Mouse (Mus musculus): ENCODE results near the gene Mlec.
"Not testable (repeated sequence)": the region's sequence is repeated elsewhere in the genome, so short reads cannot be mapped to it uniquely, and the experiment has no call there.

Gene Mlec

DNA sequence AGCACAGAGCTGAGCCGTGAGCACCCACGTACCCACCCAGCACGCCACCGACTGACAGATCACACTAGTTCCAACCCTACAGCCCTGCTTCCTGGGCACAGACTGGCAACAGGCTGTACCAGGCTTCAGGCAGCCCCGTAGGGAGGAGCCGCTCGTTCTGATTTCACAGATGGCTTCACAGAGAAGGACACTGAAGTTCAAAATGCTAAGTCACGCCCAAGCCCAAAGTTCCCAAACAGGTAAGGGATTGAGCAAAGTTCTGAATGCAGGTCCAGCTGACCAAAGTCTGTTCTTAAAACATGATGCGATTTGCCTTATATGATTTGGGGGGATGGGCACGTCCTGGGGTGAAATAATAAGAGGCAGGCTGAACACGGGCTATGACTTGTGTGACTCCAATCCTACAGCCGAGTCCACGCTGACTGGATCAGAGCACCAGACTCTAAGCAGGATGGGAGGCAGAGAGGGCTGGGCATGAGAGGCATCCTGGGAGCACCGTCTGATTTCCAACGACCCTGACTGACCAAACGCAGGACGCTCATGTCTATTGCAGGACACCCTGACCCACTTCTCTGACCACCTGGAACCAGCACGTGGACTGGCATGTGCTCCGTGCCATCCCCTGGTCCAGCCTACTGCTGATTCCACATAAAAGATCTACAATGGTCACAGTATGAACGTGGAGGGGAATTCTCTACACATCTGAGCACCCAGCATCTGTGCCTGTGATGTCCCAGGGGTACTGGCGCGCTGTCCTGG lies 30.4 kb downstream of the Mlec start:
- intact Hi-C loops (cut with DNase I): loop anchor here (5.0 kb wide), 2 partner anchors 35 to 105 kb away; no protein-coding TSS in a partner anchor

DNA sequence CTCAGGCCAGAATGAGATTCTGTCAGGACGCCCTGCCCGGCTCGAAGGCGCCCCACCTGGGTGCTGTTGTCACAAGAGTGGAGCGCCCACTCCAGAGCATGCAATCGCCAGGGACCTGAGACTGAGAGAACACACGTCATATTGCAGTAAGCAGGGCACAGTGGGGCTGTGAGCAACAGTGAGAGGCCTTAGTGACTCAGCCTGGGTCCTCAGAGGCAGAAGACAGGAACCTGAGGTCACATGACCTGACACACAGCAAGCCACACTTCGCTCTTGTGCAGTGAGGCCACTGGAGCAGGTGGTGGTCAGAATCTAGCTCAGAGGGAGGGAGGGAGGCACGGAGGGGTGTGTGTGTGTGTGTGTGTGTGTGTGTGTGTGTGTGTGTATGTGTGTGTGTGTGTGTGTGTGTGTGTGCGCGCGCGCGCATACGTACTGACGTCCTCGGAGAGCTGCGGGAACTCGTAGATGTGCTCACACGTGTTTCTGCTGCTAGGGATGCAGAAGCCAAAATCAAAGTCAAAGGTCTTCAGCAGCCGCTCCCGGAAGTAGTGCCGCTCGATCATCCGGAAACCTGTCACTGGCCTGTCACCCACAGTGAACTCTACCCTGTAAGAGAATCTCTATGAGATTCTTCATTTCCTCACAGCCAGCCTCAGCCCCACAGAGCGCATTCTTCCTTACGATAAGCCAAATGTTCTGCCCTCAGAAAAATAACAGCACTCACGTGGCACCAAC lies 31.2 kb downstream of the Mlec start:
- intact Hi-C loops (cut with DNase I): loop anchor here (5.0 kb wide), 2 partner anchors 36 to 106 kb away; no protein-coding TSS in a partner anchor

DNA sequence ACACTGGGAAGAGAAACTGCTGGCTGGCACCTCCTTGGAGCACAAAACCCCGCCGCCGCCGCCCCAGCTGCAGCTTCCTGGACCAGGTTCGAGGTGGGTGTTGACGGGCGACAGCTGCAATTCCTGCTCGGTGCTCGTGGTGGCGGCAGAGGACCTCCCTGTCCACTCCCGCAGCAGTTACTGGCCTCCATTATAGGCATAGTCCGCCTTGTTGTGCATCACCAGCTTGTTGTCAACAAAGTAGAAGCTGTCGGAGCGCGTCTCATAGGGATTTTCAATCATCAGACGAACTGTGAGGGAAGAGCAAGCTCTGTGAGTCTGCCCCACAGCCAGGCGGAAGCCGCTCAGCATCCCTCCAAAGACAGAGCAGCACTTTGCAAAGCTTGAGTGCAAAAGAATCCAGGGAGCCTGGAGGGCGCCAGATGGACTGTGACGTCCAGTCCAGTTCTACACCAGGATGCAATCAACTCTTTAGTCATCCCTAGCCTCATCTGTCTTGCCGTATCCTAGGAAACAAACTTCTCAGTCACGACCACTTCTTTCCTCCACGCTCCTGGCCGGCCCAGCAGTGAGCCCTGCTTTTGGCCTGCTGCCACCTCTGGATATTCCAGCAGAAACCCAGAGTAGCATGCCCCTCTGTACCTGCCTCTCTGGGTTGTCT lies 32.6 kb downstream of the Mlec start:
- intact Hi-C loops (cut with DNase I): loop anchor here (5.0 kb wide), 2 partner anchors 37 to 107 kb away; no protein-coding TSS in a partner anchor

DNA sequence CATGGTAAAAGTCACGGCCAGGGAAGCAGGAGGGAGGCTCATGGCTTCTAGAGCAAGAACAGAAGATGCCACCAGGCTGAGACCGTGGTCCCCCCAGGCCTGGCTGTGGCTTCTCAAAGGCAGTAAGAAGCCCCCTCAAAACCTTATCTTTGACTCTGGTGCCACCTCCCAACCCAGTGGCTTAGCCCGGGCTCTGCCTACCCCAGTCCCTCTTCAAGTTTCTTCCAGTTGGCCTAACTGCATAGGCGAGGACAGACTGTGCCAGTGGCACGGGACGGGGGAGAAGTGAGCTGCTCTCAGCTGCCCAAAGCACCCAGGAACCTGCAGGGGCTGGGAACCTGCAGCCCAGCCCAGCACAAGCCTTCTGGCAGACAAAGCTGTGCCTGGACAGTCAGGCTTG lies 33.3 kb downstream of the Mlec start:
- intact Hi-C loops (cut with DNase I): loop anchor here (5.0 kb wide), 2 partner anchors 38 to 108 kb away; no protein-coding TSS in a partner anchor

DNA sequence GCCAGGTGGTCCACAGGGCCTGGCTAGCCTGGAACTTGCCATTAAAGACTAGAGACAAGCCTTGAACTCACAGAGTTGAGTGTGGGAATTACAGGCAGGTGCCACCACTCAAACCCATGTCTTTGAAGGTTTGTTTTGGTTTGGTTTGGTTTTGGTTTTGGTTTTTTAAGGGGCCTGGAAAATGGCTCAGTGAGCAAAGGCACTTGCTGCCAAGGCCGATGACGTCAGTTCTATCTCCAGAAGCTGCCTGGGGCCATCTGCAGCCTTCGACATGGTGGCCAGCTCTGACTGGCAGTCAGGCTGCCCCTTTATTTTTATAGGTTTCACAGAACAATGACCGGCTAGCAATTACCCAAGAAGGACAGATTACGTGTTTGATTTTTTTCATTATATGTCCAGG lies 37.0 kb downstream of the Mlec start:
- intact Hi-C loops (cut with DNase I): no loop called here

DNA sequence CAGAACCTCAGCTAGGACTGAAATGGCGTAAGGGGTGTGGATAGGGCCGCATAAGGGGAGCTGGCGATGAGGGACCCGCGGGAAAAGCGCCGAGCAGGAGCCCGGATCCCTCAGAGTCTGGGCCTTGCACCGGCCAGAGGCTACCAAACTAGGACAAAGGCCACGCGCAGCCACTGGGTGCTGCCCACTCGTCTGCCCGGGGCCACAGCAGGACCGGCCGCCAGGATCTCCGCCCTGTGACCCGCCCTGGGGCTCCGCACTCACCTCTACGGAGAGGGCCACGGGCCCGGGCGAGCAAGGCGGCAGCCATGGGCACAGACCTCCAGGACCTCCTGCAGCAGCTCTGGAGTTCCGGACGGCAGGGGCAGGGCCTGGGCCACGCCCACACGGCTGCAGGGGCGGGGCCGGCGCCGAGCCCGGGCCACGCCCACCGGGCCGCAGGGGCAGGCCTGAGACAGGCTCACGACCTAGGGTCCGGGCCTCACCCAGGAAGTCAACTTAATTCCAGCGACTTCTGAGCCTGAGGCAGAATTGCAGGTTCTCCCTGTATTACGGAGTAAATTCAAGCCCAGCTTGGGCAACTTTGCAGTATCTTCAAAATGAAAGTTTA lies 38.9 kb downstream of the Mlec start, which contains the start of gene Acads:
Gene Acads (minus strand): TSS at position 386 of the 610 bp plus-strand sequence.
- intact Hi-C loops (cut with DNase I): no loop called here

DNA sequence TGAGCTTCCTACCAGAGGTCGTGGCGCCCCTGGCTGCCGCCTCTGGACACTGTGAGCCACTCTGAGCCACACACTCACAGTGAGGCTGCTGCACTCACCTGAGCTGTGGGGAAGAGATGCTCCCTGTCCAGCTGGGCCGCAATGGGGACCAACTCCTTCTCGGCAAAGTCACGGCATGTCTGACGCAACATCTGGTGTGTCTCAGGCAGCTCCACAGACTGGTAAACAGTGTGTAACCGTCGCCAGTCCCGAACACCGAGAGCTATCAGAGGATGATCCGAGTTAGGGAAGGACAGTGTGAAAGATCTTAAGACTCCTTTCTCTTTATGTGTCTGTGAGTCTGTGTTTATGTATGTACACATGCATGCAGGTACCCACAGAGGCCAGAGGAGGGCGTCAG lies 40.5 kb downstream of the Mlec start:
- intact Hi-C loops (cut with DNase I): no loop called here

DNA sequence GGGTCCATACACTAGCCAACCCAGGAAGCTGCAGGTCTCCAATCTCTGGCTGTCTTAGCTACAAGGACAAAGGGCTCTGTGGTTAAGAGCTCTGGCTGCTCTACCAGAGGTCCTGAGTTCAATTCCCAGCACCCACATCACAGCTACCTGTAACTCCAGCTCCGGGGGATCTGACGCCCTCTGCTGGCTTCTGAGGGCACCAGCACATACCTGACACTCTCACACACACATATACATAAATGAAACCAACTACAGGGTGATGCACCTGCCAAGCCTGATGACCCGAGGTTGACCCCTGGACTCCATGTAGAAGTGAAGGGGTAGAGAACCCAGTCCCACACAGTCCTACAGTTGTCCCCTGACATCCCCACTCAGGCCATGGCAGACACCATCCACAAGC lies 41.6 kb downstream of the Mlec start:
- intact Hi-C loops (cut with DNase I): no loop called here

DNA sequence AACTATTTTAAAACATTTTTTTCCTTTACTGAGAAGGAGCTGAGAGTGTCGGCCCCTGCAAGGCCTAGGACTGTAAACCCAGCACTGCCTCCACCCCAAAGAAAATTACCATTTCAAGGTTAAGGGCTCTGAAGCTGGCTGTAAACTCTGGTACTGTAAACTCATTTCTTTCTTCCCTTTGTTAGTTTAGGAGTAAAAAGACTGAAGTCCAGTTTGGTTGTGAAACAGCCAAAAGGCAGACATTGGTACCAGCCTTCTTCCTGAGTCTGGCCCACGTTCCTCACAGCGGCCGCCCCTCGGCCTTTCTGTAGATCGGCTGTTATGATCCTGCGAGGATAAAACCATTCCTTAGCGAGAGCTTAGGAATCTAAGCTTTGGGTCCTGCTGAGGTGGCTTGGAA lies 43.5 kb downstream of the Mlec start:
- intact Hi-C loops (cut with DNase I): no loop called here

DNA sequence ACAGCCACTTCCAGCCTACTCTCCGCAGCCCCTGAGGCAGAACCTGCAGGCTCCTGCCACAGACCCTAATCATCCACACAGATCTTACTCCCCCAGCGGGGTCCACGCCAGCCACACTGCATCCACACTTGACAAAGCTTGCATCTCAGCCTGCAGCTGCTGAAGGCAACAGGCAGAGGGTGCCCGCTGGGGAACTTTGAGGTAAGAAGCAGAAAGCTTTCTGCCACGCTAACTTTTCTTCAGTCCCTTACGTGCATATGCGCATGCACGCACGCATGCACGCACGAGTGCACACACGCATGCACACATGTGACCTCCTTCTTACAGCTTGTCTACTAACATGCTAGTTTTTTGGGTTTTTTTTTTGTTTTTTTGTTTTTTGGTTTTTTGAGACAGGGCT lies 44.7 kb downstream of the Mlec start:
- intact Hi-C loops (cut with DNase I): no loop called here

DNA sequence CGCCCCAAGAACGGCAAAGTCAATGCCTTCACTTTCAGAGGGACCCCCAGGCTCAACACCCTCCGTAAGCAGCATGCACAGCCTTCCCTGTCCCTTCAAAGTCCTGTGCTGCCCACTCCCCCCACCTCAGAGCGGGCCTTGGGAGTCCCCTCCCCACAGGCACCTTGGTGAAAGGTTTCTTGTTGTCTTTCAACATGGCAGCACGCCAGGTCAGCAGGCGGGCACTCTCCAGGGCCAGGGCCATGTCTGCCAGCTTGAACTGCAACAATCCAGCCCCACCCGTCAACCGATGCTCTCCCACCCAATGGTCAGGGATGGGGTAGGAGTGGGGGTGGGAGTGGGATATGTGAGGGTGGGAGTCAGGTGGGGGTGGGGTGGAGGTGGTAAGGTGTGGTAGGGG lies 46.8 kb downstream of the Mlec start:
- intact Hi-C loops (cut with DNase I): no loop called here

DNA sequence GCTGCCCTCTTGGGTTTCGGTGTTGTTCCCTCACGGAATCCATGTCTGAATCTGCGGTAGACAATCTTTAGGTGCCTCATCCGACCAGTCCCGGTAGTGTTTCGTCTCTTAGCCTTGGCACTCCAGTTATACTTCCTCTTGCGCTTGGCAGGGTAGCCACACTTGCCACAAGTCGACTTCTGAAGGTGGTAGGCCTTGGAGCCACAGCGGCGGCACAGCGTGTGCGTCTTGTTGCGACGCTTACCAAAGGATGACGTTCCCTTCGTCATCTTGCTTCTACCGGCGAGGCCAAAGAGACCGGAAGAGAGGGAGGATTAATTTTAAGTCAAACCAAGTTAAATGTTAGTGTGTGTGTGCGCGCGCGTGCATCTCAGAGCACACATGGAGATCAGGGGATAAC lies 54.7 kb downstream of the Mlec start:
- intact Hi-C loops (cut with DNase I): not testable (repeated sequence)

DNA sequence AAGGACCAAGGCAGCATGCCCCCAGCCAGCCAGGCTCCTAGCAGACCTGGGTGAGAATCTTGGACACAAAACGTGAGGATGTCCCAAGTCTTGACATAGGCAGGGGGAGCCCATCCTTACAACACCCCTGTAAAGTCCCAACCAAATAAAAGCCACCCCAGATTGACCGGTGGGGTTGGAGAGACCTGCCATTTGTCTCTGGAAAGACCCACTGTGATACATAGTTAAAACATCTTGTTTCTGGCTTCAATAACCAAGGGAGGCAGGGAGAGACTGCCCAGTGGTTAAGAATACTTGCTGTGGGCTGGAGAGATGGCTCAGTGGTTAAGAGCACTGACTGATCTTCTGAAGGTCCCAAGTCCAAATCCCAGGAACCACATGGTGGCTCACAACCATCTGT lies 55.7 kb downstream of the Mlec start:
- intact Hi-C loops (cut with DNase I): no loop called here

DNA sequence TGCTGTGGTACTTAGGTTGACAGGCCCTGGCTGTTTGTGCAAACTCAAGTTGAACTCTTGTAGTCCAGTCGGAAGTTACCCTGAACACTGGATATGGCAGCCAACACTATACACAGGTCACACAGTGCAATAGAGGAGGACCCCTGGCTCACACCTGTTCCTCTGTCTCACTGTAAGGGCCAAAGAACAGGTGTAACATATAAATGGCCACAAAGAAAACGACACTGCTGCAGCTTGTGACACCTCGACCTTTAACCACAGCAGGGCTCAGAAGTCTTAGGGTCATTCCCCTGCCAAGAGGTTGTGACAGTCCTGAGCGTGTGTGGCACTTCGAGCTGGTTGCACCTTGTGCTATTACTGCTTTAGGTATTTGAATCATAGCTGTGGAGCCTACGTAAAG lies 57.5 kb downstream of the Mlec start:
- intact Hi-C loops (cut with DNase I): no loop called here

DNA sequence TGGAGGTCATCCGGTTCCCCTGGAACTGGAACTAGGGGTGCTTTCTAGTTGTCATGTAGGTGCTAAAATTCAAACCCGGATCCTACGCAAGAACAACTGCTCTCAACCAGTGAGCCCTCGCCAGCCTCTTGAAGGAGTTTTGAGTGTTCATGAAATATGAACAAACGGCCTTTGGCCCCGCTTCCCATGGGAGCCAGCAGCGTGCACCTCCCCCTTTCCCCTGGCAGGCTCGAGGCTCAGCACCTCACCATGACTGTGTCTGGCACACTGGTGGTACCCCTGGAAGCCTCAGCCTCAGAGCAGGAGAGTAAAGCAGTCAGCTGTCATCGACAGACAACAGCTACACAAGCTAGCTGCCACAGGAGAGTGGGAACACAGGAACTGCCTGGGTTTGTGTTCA lies 58.0 kb downstream of the Mlec start:
- intact Hi-C loops (cut with DNase I): no loop called here

DNA sequence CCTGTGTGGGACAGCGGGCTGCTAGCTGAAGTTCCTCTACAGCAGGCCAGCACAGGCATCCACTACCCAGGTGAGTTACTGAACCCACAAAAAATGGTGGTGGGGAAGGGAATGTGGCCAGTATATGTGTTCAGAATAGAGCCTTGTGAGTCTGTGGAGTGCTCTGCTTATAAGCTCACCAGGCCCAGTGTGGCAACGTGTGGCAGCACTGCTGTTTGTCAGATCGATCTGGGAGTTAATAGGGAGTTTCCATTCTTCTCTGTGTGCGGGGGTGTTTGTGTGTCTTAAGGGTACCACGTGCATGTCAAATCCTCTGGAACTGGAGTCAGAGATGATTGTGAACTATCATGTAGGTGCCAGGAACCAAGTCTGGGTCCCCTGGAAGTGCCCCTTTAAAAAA lies 58.4 kb downstream of the Mlec start:
- intact Hi-C loops (cut with DNase I): no loop called here

DNA sequence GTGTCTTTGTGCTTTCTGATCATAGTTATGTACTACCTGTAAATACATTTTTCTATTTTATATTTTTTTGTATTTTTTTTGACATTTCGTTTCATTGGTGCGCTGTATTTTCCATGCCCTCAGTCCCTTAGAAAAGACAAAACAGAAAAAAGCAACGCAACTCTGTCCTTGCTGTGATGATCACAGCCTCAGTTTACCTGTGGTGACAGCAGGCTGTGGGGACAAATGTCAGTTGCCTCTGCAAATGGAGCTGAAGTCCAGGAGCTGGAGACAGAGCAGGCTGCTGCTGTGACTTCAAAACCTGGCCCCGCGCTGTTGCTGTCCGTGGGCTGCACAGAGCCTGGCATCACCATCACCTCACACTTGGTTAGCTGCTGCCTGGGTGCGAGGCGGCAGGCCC lies 59.8 kb downstream of the Mlec start, which contains the start of gene Gm10401:
Gene Gm10401 (minus strand): TSS at position 101 of the 400 bp plus-strand sequence.
- intact Hi-C loops (cut with DNase I): no loop called here

All from adrenal gland (tissue).